Mouse (Mus musculus): ENCODE measurements around the gene Cdkn1a. TPM values are rescaled to one million over a fixed set of nuclear protein-coding genes. Genes with fewer than 3 reads are reported as not detected.
"Not testable (repeated sequence)": the region's sequence is repeated elsewhere in the genome, so short reads cannot be mapped to it uniquely, and the experiment has no call there.

Cdkn1a gene
- polyA plus RNA-seq, 1 experiment from 2014 or later, result 52.0 TPM

DNA sequence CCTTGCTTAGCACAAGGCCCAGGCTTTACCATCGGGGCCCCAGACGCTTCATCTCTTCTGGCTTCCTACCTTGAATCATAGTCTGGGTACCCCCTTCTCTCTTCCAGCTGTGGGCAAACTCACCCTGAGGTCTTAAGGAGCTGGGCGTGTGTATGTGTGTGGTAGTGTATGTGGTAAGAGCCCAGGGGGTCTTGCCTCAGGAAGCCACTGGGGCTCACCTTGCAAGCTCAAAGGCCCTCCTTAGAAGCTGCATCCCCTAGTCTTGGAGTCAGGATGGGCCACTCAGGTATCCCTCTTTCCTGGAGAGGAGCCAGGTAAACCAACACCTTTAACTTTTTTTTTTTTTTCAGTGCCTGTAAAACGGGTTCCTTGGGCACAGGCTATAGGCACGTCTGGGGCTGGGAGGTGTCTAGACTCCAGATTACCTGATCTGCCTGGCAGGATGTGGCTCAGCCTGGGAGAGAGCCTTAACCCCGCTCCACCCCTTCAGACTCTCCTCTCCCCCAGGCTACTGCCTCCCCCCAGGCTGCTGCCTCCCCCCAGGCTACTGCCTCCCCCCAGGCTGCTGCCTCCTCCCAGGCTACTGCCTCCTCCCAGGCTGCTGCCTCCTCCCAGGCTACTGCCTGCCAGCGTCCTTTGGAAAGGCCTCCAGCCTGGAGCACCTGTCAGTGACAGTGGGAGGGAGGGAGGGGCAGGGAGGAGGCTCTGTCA, 6.2 kb downstream of the Cdkn1a start:
- Histone ChIP-seq H3K4me1 (replicated peaks; ENCODE audit: control insufficient read depth, insufficient read depth, low read length) (peaks cover 23% of the 10 kb centered on the region), H3K27ac (ENCODE audit: low read length) (no peak overlapping the region)

DNA sequence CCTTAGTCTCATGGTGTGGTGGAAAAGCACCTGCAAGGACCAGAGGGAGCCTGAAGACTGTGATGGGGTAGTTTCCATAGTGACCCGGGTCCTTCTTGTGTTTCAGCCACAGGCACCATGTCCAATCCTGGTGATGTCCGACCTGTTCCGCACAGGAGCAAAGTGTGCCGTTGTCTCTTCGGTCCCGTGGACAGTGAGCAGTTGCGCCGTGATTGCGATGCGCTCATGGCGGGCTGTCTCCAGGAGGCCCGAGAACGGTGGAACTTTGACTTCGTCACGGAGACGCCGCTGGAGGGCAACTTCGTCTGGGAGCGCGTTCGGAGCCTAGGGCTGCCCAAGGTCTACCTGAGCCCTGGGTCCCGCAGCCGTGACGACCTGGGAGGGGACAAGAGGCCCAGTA, 7.5 kb downstream of the Cdkn1a start:
- Histone ChIP-seq H3K27ac (ENCODE audit: low read length) (no peak overlapping the region), H3K9ac (replicated peaks; ENCODE audit: low read depth, low read length) (no peak overlapping the region), H3K4me2 (ENCODE audit: low read length) (no peak overlapping the region), H3K4me3 (replicated peaks; ENCODE audit: low read length) (no peak overlapping the region), H3K4me1 (replicated peaks; ENCODE audit: control insufficient read depth, insufficient read depth, low read length) (peaks cover 22% of the 10 kb centered on the region), H3K36me3 (ENCODE audit: control insufficient read depth, insufficient read depth) (no peaks in the 10 kb centered on the region), H3K27me3 (replicated peaks; ENCODE audit: control insufficient read depth, insufficient read depth, low read length) (0 out of 2 replicates have a peak, but pooled peaks cover under 1% of the 10 kb centered on the region), H3K9me3 (ENCODE audit: control insufficient read depth, low read length) (no peaks in the 10 kb centered on the region)
- no peak for ATAC-seq
- 92% methylated on average over 24 of the region's 24 CpGs for WGBS

More for the DNA sequence above, 6.2 kb downstream of the Cdkn1a start:
- Histone ChIP-seq H3K4me3 (replicated peaks; ENCODE audit: low read length) (no peak overlapping the region), H3K4me2 (ENCODE audit: low read length) (no peak overlapping the region), H3K36me3 (ENCODE audit: control insufficient read depth, insufficient read depth) (no peaks in the 10 kb centered on the region), H3K27me3 (replicated peaks; ENCODE audit: control insufficient read depth, insufficient read depth, low read length) (peaks cover 5% of the 10 kb centered on the region; the same call in 1 of the 2 replicates), H3K9me3 (ENCODE audit: control insufficient read depth, low read length) (no peaks in the 10 kb centered on the region), H3K9ac (replicated peaks; ENCODE audit: low read depth, low read length) (no peak overlapping the region)
- ATAC-seq, result no peak
- WGBS, result 61% methylated on average over 7 of the region's 7 CpGs

DNA sequence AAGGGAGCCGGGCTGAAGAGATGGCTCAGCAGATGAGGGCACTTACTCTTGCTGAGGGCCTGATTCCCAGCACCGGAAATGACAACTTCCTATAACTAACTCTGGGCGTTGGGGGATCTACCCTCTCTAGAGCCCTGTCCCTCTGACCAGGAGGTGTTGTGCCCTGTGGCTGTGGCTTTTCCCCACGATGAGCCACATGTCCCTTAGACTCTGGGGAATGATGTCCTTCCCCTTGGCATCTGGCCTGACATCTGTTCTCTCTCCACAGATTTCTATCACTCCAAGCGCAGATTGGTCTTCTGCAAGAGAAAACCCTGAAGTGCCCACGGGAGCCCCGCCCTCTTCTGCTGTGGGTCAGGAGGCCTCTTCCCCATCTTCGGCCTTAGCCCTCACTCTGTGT, 8.3 kb downstream of the Cdkn1a start:
- H3K36me3 ChIP-seq (ENCODE audit: control insufficient read depth, insufficient read depth), result no peaks in the 10 kb centered on the region
- no peak overlapping the region for H3K4me2 ChIP-seq (ENCODE audit: low read length)
- 89% methylated on average over 8 of the region's 8 CpGs for WGBS
- no peaks in the 10 kb centered on the region for H3K27me3 ChIP-seq (replicated peaks; ENCODE audit: control insufficient read depth, insufficient read depth, low read length)
- ATAC-seq, result no peak
- H3K9me3 ChIP-seq (ENCODE audit: control insufficient read depth, low read length), result no peaks in the 10 kb centered on the region
- no peak overlapping the region for H3K27ac ChIP-seq (ENCODE audit: low read length)
- no peak overlapping the region for H3K4me3 ChIP-seq (replicated peaks; ENCODE audit: low read length)
- peaks cover 15% of the 10 kb centered on the region for H3K4me1 ChIP-seq (replicated peaks; ENCODE audit: control insufficient read depth, insufficient read depth, low read length)
- H3K9ac ChIP-seq (replicated peaks; ENCODE audit: low read depth, low read length), result no peak overlapping the region

DNA sequence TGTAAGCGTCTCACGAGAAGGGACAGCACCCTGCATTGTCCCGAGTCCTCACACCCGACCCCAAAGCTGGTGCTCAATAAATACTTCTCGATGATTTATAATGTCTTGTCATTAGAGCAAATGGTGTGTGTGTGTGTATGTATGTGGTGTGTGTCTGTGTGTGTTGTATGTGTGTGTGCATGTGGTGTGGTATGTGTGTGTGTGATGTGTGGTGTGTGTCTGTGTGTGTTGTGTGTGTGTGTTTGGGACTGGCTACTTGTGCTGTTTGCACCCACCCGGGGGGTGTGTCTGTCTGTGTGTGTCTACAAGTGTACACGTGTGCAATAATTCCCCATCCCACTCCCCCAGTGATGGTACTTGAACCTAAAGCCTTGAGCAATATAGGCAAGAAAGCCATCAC, 9.9 kb downstream of the Cdkn1a start:
- Histone ChIP-seq H3K36me3 (ENCODE audit: control insufficient read depth, insufficient read depth) (no peaks in the 10 kb centered on the region), H3K4me1 (replicated peaks; ENCODE audit: control insufficient read depth, insufficient read depth, low read length) (peaks cover 2% of the 10 kb centered on the region; the same call in 1 of the 2 replicates), H3K9ac (replicated peaks; ENCODE audit: low read depth, low read length) (no peak overlapping the region), H3K27me3 (replicated peaks; ENCODE audit: control insufficient read depth, insufficient read depth, low read length) (no peaks in the 10 kb centered on the region), H3K4me2 (ENCODE audit: low read length) (no peak overlapping the region), H3K4me3 (replicated peaks; ENCODE audit: low read length) (no peak overlapping the region), H3K9me3 (ENCODE audit: control insufficient read depth, low read length) (no peaks in the 10 kb centered on the region), H3K27ac (ENCODE audit: low read length) (no peak overlapping the region)
- ATAC-seq, result no peak
- 92% methylated on average over 7 of the region's 7 CpGs for WGBS

DNA sequence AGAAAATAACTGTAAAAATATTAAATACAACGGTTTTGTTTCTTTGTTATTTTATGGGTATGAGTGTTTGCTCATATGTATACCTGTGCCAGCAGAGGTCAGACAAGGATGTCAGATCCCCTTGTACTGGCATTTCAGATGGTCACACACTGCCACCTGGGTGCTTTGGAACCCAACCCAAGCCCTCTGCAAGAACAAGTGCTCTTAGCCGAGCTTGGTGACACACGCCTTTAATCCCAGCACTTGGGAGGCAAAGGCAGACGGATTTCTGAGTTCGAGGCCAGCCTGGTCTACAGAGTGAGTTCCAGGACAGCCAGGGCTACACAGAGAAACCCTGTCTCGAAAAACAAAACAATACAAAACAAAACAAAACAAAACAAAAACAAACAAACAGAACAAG, 19.6 kb downstream of the Cdkn1a start:
- not testable (repeated sequence) for H3K4me2 ChIP-seq (ENCODE audit: low read length); H3K27ac ChIP-seq (ENCODE audit: low read length); H3K36me3 ChIP-seq (ENCODE audit: control insufficient read depth, insufficient read depth); H3K9me3 ChIP-seq (ENCODE audit: control insufficient read depth, low read length); ATAC-seq; H3K9ac ChIP-seq (replicated peaks; ENCODE audit: low read depth, low read length); H3K4me1 ChIP-seq (replicated peaks; ENCODE audit: control insufficient read depth, insufficient read depth, low read length); H3K27me3 ChIP-seq (replicated peaks; ENCODE audit: control insufficient read depth, insufficient read depth, low read length); H3K4me3 ChIP-seq (replicated peaks; ENCODE audit: low read length)
- WGBS, result 82% methylated on average over 6 of the region's 6 CpGs

DNA sequence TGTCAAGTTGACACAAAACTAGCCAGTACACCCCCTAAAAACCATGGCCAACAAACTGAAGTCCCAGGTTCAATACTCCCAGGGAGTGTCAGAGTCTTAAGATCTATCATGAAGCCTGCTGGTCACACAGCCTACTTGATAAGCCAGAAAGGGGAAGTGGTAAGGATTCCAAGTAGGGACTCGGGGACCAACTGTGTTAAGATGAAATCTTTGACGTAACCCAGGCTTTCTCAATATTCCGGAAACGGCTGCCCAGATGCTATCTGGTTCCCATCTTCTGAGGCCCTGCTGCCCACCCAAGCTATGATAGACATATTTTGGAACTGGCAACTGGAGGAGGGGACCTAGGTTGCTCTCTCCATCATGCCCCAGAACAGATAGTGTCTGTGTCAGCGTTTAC, 20.6 kb downstream of the Cdkn1a start:
- Histone ChIP-seq H3K9ac (replicated peaks; ENCODE audit: low read depth, low read length) (no peak overlapping the region), H3K4me3 (replicated peaks; ENCODE audit: low read length) (no peak overlapping the region), H3K4me2 (ENCODE audit: low read length) (no peak overlapping the region), H3K36me3 (ENCODE audit: control insufficient read depth, insufficient read depth) (no peaks in the 10 kb centered on the region), H3K4me1 (replicated peaks; ENCODE audit: control insufficient read depth, insufficient read depth, low read length) (no peaks in the 10 kb centered on the region), H3K27ac (ENCODE audit: low read length) (no peak overlapping the region), H3K27me3 (replicated peaks; ENCODE audit: control insufficient read depth, insufficient read depth, low read length) (no peaks in the 10 kb centered on the region), H3K9me3 (ENCODE audit: control insufficient read depth, low read length) (no peaks in the 10 kb centered on the region)
- ATAC-seq, result no peak
- 91% methylated on average over 5 of the region's 5 CpGs for WGBS

DNA sequence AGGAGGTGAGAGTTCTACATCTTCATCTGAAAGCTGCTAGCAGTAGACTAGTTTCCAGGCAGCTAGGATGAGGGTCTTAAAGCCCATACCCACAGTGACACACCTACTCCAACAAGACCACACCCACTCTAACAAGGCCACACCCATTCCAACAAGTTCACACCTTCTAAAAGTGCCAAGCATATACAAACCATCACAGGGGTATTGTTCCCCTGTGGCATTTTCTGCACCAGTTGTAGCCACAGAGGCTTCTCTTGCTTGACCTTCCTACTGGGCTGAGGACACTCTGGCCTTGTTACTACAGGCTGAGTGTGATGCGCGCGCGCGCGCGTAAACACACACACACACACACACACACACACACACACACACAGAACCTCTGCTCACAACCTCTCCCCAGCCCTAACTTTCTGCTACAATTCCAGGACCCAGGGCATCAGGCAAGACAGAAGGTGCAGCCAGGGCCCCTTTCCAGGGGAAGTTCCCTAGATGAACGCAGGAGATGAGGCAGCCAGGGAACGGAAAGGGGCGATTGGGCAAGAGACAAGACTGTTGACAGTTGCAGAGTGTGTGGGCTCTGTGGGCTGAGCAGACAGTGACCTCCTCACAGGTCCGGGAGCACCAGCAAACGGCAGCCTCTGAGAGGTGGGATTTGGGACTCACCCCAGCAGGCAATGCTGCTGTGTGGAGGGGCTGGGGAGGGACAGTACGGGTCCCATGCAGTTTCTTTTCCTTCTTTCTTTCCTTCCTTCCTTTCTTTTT, 23.0 kb downstream of the Cdkn1a start, which contains the start of gene Rab44:
Gene Rab44 (plus strand): TSS at position 555 of the 762 bp plus-strand sequence.
- Histone ChIP-seq H3K27ac (ENCODE audit: low read length) (no peak within 1 kb of the TSS), H3K9me3 (ENCODE audit: control insufficient read depth, low read length) (no peaks in the 10 kb centered on the region), H3K9ac (replicated peaks; ENCODE audit: low read depth, low read length) (no peak within 1 kb of the TSS), H3K27me3 (replicated peaks; ENCODE audit: control insufficient read depth, insufficient read depth, low read length) (no peaks in the 10 kb centered on the region), H3K4me1 (replicated peaks; ENCODE audit: control insufficient read depth, insufficient read depth, low read length) (no peaks in the 10 kb centered on the region), H3K4me3 (replicated peaks; ENCODE audit: low read length) (no peak within 1 kb of the TSS), H3K4me2 (ENCODE audit: low read length) (no peak within 1 kb of the TSS), H3K36me3 (ENCODE audit: control insufficient read depth, insufficient read depth) (no peaks in the 10 kb centered on the region)
- WGBS, result 90% methylated on average over 13 of the region's 13 CpGs
- no peak for ATAC-seq

DNA sequence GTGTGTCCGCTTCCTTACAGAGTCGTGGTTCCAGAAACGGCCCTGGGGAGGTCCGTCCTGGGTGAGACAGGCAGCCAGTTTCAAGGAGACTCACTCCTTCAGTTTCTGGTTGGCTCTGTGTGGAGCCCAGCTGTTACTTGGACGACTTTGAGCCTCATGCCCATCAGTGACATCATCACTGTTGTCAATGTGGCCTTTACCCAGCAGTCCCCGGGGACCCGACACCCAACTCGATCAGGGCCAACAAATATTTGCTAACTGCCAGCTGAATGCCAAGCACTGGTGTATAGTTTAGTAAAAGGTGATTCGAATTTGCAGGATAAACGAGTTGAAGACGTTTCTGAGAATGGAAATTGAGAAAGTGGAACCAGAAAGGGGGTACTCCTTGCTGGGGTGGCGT, 25.2 kb downstream of the Cdkn1a start:
- Histone ChIP-seq H3K4me2 (ENCODE audit: low read length) (no peak overlapping the region), H3K36me3 (ENCODE audit: control insufficient read depth, insufficient read depth) (no peaks in the 10 kb centered on the region), H3K4me3 (replicated peaks; ENCODE audit: low read length) (no peak overlapping the region), H3K9ac (replicated peaks; ENCODE audit: low read depth, low read length) (no peak overlapping the region), H3K4me1 (replicated peaks; ENCODE audit: control insufficient read depth, insufficient read depth, low read length) (no peaks in the 10 kb centered on the region), H3K27me3 (replicated peaks; ENCODE audit: control insufficient read depth, insufficient read depth, low read length) (no peaks in the 10 kb centered on the region), H3K27ac (ENCODE audit: low read length) (no peak overlapping the region), H3K9me3 (ENCODE audit: control insufficient read depth, low read length) (no peaks in the 10 kb centered on the region)
- 71% methylated on average over 12 of the region's 12 CpGs for WGBS
- no peak for ATAC-seq

DNA sequence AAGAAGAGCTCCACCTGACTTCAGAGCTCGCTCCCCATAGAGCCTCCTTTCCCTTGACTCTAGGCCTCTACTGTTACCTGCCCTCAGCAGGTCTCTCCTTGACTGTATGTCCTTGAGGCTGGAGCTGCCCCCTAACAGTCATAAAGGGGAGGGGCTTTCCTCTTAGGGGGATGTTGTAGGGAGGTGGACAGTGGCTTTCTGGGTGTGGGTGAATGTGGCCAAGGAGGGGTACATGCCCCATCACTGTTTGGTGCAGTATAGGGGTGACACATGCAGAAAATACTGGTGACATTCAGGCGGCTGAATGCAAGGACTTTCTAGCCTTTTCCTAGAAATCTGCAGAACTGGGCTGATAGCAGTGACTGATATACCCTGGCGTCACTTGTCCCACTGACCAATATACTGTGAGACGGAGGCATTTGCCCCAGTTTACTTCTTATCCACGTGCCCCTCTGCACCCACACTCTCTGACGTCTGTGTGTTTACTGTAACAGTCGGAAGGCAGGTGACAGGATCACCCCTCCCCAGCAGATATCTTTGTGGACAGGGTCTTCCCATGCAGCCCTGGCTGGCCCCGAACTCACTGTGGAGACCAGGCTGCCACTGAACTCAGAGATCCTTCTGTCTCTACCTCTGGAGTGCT, 26.4 kb downstream of the Cdkn1a start:
- no peaks in the 10 kb centered on the region for H3K9me3 ChIP-seq (ENCODE audit: control insufficient read depth, low read length)
- WGBS, result 78% methylated on average over 8 of the region's 8 CpGs
- no peak overlapping the region for H3K27ac ChIP-seq (ENCODE audit: low read length)
- H3K4me1 ChIP-seq (replicated peaks; ENCODE audit: control insufficient read depth, insufficient read depth, low read length), result no peaks in the 10 kb centered on the region
- H3K36me3 ChIP-seq (ENCODE audit: control insufficient read depth, insufficient read depth), result no peaks in the 10 kb centered on the region
- no peak overlapping the region for H3K9ac ChIP-seq (replicated peaks; ENCODE audit: low read depth, low read length)
- no peak overlapping the region for H3K4me2 ChIP-seq (ENCODE audit: low read length)
- no peaks in the 10 kb centered on the region for H3K27me3 ChIP-seq (replicated peaks; ENCODE audit: control insufficient read depth, insufficient read depth, low read length)
- no peak overlapping the region for H3K4me3 ChIP-seq (replicated peaks; ENCODE audit: low read length)
- ATAC-seq, result no peak
